Mouse (Mus musculus) limb, embryonic 14.5 days (tissue): Measurements from ENCODE around the gene Mtg1. TPM values are rescaled to one million over a fixed set of nuclear protein-coding genes. Genes with fewer than 3 reads are reported as not detected.

Experiments
- ATAC-seq: fragments of 200-750 bp; cut with Nextera tagmentation; 2 replicates; pipeline ENCODE4 v1.8.0; 2017; ENCODE audit warnings: low read depth, moderate number of reproducible peaks, moderate TSS enrichment; ENCODE audit not compliant: low FRiP score
- DNase-seq: peaks from one replicate; pipeline ENCODE4 v3.0.0-alpha.2; 2015; ENCODE audit warnings: low spot score
- H3K27ac ChIP-seq: fragments of 300-500 bp; sonication (generic); replicated peaks from 2 replicates; pipeline ENCODE4 v1.5.1; 2014; ENCODE audit warnings: low read depth, mild to moderate bottlenecking, low read length, moderate library complexity, mixed read lengths
- H3K27me3 ChIP-seq: fragments of 300-500 bp; sonication (generic); 2 replicates; pipeline ENCODE4 v1.6.1; 2014; ENCODE audit warnings: low read length, mixed read lengths; ENCODE audit not compliant: control insufficient read depth, insufficient read depth
- H3K36me3 ChIP-seq: fragments of 300-500 bp; sonication (generic); 2 replicates; pipeline ENCODE4 v1.6.1; 2014; ENCODE audit warnings: mild to moderate bottlenecking, low read length, moderate library complexity, mixed read lengths; ENCODE audit not compliant: control insufficient read depth, insufficient read depth
- H3K4me1 ChIP-seq: fragments of 300-500 bp; sonication (generic); 2 replicates; pipeline ENCODE4 v1.6.1; 2014; ENCODE audit warnings: antibody characterized with exemption, low read length, mixed read lengths; ENCODE audit not compliant: control insufficient read depth, insufficient read depth
- H3K4me2 ChIP-seq: fragments of 300-500 bp; sonication (generic); replicated peaks from 2 replicates; pipeline ENCODE4 v1.6.1; 2014; ENCODE audit warnings: low read depth, mild to moderate bottlenecking, low read length, moderate library complexity; ENCODE audit not compliant: severe bottlenecking
- H3K4me3 ChIP-seq: fragments of 300-500 bp; sonication (generic); replicated peaks from 2 replicates; pipeline ENCODE4 v1.5.1; 2014; ENCODE audit warnings: low read length
- H3K9ac ChIP-seq: fragments of 300-500 bp; sonication (generic); 2 replicates; pipeline ENCODE4 v1.6.1; 2014; ENCODE audit warnings: mild to moderate bottlenecking, low read depth, low read length, moderate library complexity; ENCODE audit not compliant: severe bottlenecking
- H3K9me3 ChIP-seq: fragments of 300-500 bp; sonication (generic); 2 replicates; pipeline ENCODE4 v1.6.1; 2016; ENCODE audit warnings: low read length; ENCODE audit not compliant: control insufficient read depth
- POLR2A ChIP-seq: fragments of 200-500 bp; IDR thresholded peaks from 2 replicates; pipeline ENCODE4 v1.8.0; 2012; ENCODE audit warnings: inconsistent platforms, mild to moderate bottlenecking, moderate library complexity, borderline replicate concordance; ENCODE audit not compliant: insufficient read depth, insufficient read length; ENCODE audit errors: extremely low read depth
- WGBS: fragments of 180-500 bp; shearing (Covaris S2); extraction: QIAGEN DNeasy Blood & Tissue Kit; methylation state at CpG from one replicate; pipeline ENCODE4 v1.1.7; 2014; 5-methylcytosine and 5-hydroxymethylcytosine counted together
- polyA plus RNA-seq, 2 experiments: library from polyadenylated mRNA; depleted of rRNA in 1 of 2; stranded (reverse) in 1 of 2; unstranded in 1 of 2; fragments of >200 nt; fragmentation: Nextera tagmentation in 1 of 2; extraction: Ambion mirVana in 1 of 2; gene quantifications; 2 replicates each; pipeline versions ENCODE4 v1.2.1 to v1.2.3; 2012 to 2014

Mtg1 gene
- polyA plus RNA-seq, 2 experiments, result 26.5 to 28.4 TPM

- Histone ChIP-seq H3K36me3 (no peaks in the 10 kb centered on the region), H3K4me1 (no peaks in the 10 kb centered on the region), H3K9me3 (no peaks in the 10 kb centered on the region), H3K9ac (no peak overlapping the region), H3K27me3 (no peaks in the 10 kb centered on the region), H3K4me3 (no peak overlapping the region), H3K4me2 (no peak overlapping the region), H3K27ac (no peak overlapping the region)
- DNase-seq, result no peak
- no peak for ATAC-seq
- TF ChIP-seq POLR2A, result no peak
- 86% methylated on average over 2 of the region's 2 CpGs for WGBS
These were observed 43.3 kb downstream of the Mtg1 start for GRCm38 (mm10) chr7:140180692-140181091.

DNA sequence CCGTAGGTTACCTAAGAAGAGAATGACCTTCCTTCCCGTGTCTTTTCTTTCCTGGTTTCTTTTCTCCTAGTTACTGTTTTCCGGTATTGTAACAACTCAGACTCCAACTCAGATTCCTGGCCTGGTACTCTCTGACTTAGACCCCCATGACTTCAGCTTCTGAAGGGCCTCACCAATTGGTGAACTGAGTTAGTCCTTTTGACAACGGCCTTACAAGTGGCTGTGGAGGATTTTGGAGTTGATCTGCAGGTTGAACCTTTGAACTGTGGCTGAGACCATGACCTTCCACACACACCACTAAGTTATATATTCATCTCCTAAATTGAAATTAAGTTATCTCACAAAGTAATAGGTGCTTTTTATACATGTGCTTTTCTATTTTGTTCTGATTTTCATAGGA lies 46.8 kb downstream of the Mtg1 start:
- no peaks in the 10 kb centered on the region for H3K36me3 ChIP-seq
- TF ChIP-seq POLR2A, result no peak
- WGBS, result 87% methylated on average over 4 of the region's 4 CpGs
- no peak overlapping the region for H3K4me2 ChIP-seq
- no peak for DNase-seq
- no peak for ATAC-seq
- no peaks in the 10 kb centered on the region for H3K4me1 ChIP-seq
- no peak overlapping the region for H3K4me3 ChIP-seq
- H3K27me3 ChIP-seq, result no peaks in the 10 kb centered on the region
- H3K9me3 ChIP-seq, result no peaks in the 10 kb centered on the region
- H3K27ac ChIP-seq, result no peak overlapping the region
- H3K9ac ChIP-seq, result no peak overlapping the region

DNA sequence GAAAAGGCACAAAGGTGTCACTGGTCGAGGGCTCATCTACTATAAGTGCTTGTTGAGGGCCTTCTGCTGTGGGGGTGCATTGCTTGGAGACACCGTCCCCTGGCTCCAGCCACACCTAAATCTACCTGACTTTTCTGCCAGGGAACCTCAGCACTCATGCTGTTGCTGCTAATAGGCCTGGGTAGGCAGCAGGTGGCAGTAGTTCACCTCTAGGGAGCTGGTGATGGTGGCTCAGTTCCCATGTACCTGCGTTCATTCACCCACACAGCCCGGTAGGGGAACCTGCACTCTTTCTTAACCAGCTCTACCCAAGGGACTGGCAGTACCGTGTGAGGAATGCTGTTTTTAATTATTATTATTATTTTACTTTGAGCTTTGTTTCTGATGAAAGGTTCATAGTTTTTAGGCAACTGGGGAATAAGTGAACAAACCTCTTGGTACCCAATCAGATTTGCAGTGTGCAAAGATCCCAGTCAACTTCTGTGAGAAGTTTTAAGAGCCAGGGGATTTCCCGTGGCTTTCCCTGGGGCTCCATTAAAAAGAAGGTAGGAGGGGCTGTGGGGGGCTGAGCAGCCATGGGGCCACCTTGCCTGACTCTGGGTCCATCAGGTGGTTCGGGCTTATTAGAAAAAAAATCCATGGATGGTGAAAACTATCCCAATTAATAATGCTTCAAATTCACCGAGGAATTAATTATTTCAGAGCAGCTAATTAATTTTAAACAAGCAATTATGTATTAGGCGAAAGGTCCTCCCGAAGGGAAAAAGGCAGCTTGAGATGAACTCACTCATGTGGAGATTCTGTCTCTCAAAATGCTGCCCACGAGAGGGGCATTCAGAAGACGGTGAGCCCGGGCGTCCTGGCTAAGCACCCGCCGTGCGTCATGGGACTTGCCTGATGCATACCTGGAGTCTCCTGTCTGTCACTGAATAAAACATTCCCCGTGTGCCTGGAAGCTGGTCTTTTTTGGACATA lies 49.6 kb downstream of the Mtg1 start:
- Histone ChIP-seq H3K36me3 (no peaks in the 10 kb centered on the region), H3K4me3 (no peak overlapping the region), H3K4me2 (no peak overlapping the region), H3K9me3 (no peaks in the 10 kb centered on the region), H3K27ac (no peak overlapping the region), H3K4me1 (no peaks in the 10 kb centered on the region), H3K9ac (no peak overlapping the region), H3K27me3 (no peaks in the 10 kb centered on the region)
- ATAC-seq (no peak), DNase-seq (no peak)
- TF ChIP-seq POLR2A, result no peak
- WGBS, result 61% methylated on average over 18 of the region's 18 CpGs

DNA sequence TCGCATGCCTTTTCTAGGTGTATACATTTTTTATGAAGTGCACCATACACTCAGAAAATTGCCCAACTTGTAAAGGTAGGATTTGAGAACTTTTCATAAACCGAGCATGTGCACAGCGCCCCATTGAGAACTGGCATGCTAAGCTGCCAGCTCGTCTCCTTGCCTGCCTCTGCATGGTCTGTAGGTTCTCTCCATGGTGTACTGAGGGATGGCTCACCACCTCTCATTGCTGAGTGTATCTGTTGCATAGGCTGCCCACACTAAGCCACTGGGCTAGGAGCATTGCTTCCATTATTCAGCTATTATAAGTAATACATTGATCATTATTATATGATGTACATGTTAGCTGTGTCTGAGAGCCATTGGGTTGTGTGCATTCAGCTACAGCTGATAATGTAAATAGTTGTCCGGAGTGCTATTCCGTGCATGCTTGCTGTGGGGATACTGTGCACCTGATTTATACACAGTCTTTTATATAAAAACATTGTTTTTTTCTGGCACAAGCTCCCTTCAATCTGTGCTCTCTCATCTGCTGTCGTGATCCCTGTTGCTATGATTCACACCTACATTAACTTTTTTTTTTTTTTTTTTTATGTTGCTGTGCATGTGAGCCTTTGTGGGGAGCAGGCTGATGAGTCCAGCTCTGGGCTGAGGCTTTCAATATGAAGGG lies 50.5 kb downstream of the Mtg1 start:
- no peaks in the 10 kb centered on the region for H3K9me3 ChIP-seq
- H3K4me2 ChIP-seq, result no peak overlapping the region
- H3K36me3 ChIP-seq, result no peaks in the 10 kb centered on the region
- no peak for ATAC-seq
- H3K27ac ChIP-seq, result no peak overlapping the region
- WGBS, result 79% methylated on average over 7 of the region's 7 CpGs
- no peaks in the 10 kb centered on the region for H3K27me3 ChIP-seq
- no peak for TF ChIP-seq POLR2A
- no peak overlapping the region for H3K9ac ChIP-seq
- H3K4me3 ChIP-seq, result no peak overlapping the region
- H3K4me1 ChIP-seq, result no peaks in the 10 kb centered on the region
- DNase-seq, result no peak

- no peak overlapping the region for H3K4me2 ChIP-seq
- H3K9ac ChIP-seq, result no peak overlapping the region
- TF ChIP-seq POLR2A, result no peak
- no peaks in the 10 kb centered on the region for H3K27me3 ChIP-seq
- H3K27ac ChIP-seq, result no peak overlapping the region
- WGBS, result 64% methylated on average over 4 of the region's 4 CpGs
- H3K36me3 ChIP-seq, result no peaks in the 10 kb centered on the region
- H3K9me3 ChIP-seq, result no peaks in the 10 kb centered on the region
- ATAC-seq (no peak), DNase-seq (no peak)
- no peaks in the 10 kb centered on the region for H3K4me1 ChIP-seq
- no peak overlapping the region for H3K4me3 ChIP-seq
These were observed 51.3 kb downstream of the Mtg1 start for GRCm38 (mm10) chr7:140188391-140189328.
